Mouse (Mus musculus): Measurements from ENCODE around the gene Capn11. TPM values are rescaled to one million over a fixed set of nuclear protein-coding genes. Genes with fewer than 3 reads are reported as not detected.

The Capn11 gene
- total and polyA plus RNA-seq, 3 experiments = 0.03 TPM; not detected in 2

DNA sequence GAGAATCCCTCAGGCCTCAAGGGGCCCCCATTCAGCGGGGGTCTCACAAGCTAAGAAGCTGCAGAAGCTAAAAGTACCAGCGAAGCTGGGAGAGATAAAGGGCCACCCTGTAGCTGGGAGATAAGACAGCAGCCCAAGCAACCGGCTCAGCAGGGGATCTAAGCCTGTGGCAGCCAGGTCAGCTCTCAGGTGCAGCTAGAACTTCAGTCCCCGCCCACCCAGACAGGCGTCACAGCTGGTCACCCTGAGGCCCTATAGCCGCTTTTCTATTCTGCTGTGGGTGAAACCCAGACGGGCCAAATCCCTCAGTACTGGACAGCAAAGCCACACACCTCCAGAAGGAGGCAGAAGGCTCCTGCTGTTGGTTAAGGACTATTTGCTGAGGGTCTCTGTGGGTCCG lies 65.6 kb downstream of the Capn11 start (continued):
- peak; percentile 25; the same call in 1 of the 2 replicates for TF ChIP-seq MAFK (IDR thresholded peaks at IDR 0.05; ENCODE audit: borderline replicate concordance, low read depth, low read length)

DNA sequence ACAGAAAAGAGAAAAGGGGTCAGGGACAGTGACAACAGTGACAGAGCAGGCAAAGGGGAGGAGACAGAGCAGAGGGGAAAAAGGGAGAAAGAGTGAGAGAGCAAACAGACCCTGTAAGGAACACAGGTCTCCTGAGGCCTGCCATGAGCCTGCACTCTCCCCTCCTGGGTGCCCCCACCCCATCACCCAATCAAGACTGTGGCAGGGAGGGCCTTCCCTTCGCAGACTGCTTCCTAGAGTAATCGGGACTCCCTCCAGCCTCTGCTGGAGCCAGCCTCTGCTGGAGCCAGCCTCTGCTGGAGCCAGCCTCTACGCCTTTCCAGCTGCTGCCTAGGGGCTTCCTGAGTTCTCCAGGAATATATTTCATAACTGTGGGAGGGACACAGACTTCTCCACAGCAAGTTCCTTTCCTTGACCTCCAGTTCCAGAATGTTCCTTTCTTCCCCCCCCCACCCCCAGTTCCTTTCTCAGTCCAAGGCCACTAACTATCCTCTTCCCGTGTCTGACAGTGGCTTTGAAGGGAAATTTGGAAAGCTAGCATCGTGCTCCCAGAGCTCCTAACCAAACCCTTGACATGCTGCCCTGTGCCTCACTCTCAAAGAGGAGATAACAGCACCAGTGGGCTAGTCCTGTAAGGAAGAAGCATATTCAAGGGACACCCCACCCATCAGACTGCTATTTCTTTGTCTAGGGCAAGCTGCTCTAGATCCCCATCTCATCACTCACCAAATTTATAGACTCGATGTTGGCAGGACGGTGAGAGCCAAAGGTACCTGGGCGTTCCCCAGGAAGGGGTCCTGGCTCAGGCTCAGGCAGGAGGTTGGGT lies 66.3 kb downstream of the Capn11 start:
- Histone ChIP-seq H3K79me2 (ENCODE audit: control insufficient read depth, insufficient read depth, low read length, poor library complexity) (peaks cover 41% of the 10 kb centered on the region), H3K9ac (ENCODE audit: control insufficient read depth, low read depth, low read length, poor library complexity, severe bottlenecking) (peak overlapping the region; percentile 80), H3K4me3 (ENCODE audit: control insufficient read depth in 1 of 2, insufficient read depth in 1 of 2, low read depth in 2 of 2, low read length in 2 of 2) (peak overlapping the region; percentile 60 to 80), H3K4me1 (ENCODE audit: control insufficient read depth in 1 of 2, insufficient read depth in 2 of 2, low read length in 2 of 2) (peaks cover 15 to 35% of the 10 kb centered on the region in 2 experiments), H3K27me3 (ENCODE audit: control insufficient read depth in 1 of 2, insufficient read depth in 2 of 2, low read length in 2 of 2) (no peaks in the 10 kb centered on the region), H3K27ac (ENCODE audit: control insufficient read depth, low read depth, low read length) (peak overlapping the region; percentile 64), H3K36me3 (ENCODE audit: control insufficient read depth in 1 of 2, insufficient read depth in 2 of 2, low read length in 2 of 2) (peaks cover 8 to 25% of the 10 kb centered on the region in 2 experiments; a peak in 3 of 4 replicates), H3K9me3 (replicated peaks; ENCODE audit: insufficient read depth, low read length) (no peaks in the 10 kb centered on the region)
- peak; percentile 66 for DNase-seq (ENCODE audit: low read depth, low spot score)
- TF ChIP-seq POLR2AphosphoS5 (IDR thresholded peaks at IDR 0.05; ENCODE audit: borderline replicate concordance, low read depth, low read length) (no peak), E2F4 (IDR thresholded peaks at IDR 0.05; ENCODE audit: borderline replicate concordance, low read depth, low read length) (no peak), ZKSCAN1 (IDR thresholded peaks at IDR 0.05; ENCODE audit: low read depth, low read length) (no peak), RAD21 (IDR thresholded peaks at IDR 0.05; ENCODE audit: low read depth, low read length) (no peak), ZC3H11A (IDR thresholded peaks at IDR 0.05; ENCODE audit: low read depth, low read length) (no peak), CTCF (IDR thresholded peaks at IDR 0.05 in 2 of 3, conservative IDR thresholded peaks at IDR 0.05 in 1 of 3; ENCODE audit: control insufficient read depth in 1 of 3, insufficient read depth in 1 of 3, low read depth in 2 of 3, low read length in 3 of 3, poor library complexity in 1 of 3, severe bottlenecking in 1 of 3) (no peak), UBTF (IDR thresholded peaks at IDR 0.05; ENCODE audit: borderline replicate concordance, insufficient read depth, low read depth, low read length) (no peak), MAFK (IDR thresholded peaks at IDR 0.05; ENCODE audit: borderline replicate concordance, low read depth, low read length) (no peak), EP300 (IDR thresholded peaks at IDR 0.05; ENCODE audit: low read depth in 1 of 2, low read length in 2 of 2) (no peak), ZNF384 (IDR thresholded peaks at IDR 0.05; ENCODE audit: low read depth, low read length) (no peak), MYB (IDR thresholded peaks at IDR 0.05; ENCODE audit: low read depth, low read length) (no peak), KAT2A (conservative IDR thresholded peaks at IDR 0.05; ENCODE audit: low read depth, low read length) (no peak), POLR2A (IDR thresholded peaks at IDR 0.05; ENCODE audit: control insufficient read depth in 1 of 2, insufficient read depth in 1 of 2, low read depth in 1 of 2, low read length in 2 of 2, poor library complexity in 1 of 2) (no peak), BHLHE40 (IDR thresholded peaks at IDR 0.05; ENCODE audit: borderline replicate concordance, low read depth, low read length) (no peak), GATA1 (IDR thresholded peaks at IDR 0.05; ENCODE audit: low read depth, low read length) (no peak), TCF12 (IDR thresholded peaks at IDR 0.05; ENCODE audit: low read depth, low read length) (no peak), MAX (IDR thresholded peaks at IDR 0.05; ENCODE audit: low read length) (no peak), NELFE (IDR thresholded peaks at IDR 0.05; ENCODE audit: low read depth, low read length) (no peak), USF1 (IDR thresholded peaks at IDR 0.05; ENCODE audit: low read depth, low read length) (no peak), ZMIZ1 (IDR thresholded peaks at IDR 0.05; ENCODE audit: low read depth, low read length) (no peak), HCFC1 (IDR thresholded peaks at IDR 0.05; ENCODE audit: low read depth, low read length) (0 out of 2 replicates have a peak, but pooled peaks have one; percentile 33), CHD1 (IDR thresholded peaks at IDR 0.05; ENCODE audit: low read depth, low read length) (peak; percentile 65; the same call in 1 of the 2 replicates), MXI1 (IDR thresholded peaks at IDR 0.05; ENCODE audit: low read depth, low read length) (peak; percentile 75), SIN3A (IDR thresholded peaks at IDR 0.05; ENCODE audit: low read length) (no peak; the same call in 1 of the 2 replicates), SMC3 (IDR thresholded peaks at IDR 0.05; ENCODE audit: low read depth, low read length) (no peak), MYC (IDR thresholded peaks at IDR 0.05; ENCODE audit: low read depth, low read length) (0 out of 2 replicates have a peak, but pooled peaks have one; percentile 32), CHD2 (IDR thresholded peaks at IDR 0.05; ENCODE audit: low read length) (no peak), GABPA (IDR thresholded peaks at IDR 0.05; ENCODE audit: low read depth, low read length) (no peak), ELF1 (IDR thresholded peaks at IDR 0.05; ENCODE audit: low read depth, low read length) (no peak), ETS1 (IDR thresholded peaks at IDR 0.05; ENCODE audit: low read depth, low read length) (no peak)
